Mouse (Mus musculus): ENCODE data around the gene Gm37240. TPM values are rescaled to one million over a fixed set of nuclear protein-coding genes. Genes with fewer than 3 reads are reported as not detected.

The Gm37240 gene
- not detected in 2 replicates for polyA plus RNA-seq (2012; ENCODE audit: insufficient read depth, insufficient read length, missing spikeins)

- no peak within 1 kb of the TSS for H3K27ac ChIP-seq (ENCODE audit: insufficient read depth, low read depth, low read length)
- H3K4me1 ChIP-seq (ENCODE audit: control insufficient read depth, insufficient read depth, low read length) = no peaks in the 10 kb centered on the region; the same call in 1 of the 2 replicates
- H3K4me3 ChIP-seq (ENCODE audit: insufficient read depth, low read length) = peak within 1 kb of the TSS; percentile 56
- TF ChIP-seq POLR2A (IDR thresholded peaks at IDR 0.05; ENCODE audit: borderline replicate concordance, low read depth, low read length) (no peak), CTCF (IDR thresholded peaks at IDR 0.05; ENCODE audit: low read depth, low read length) (no peak)
Measured at GRCm38 (mm10) chr3:85887239-85887827, at the start of gene Gm37240, which contains the start of gene Glt28d2. Gene Gm37240, minus strand, starts transcription at chr3:85887518. Gene Glt28d2, minus strand, starts transcription at chr3:85887516.

GRCm38 (mm10) chr3:85933586-85933985 lies 46.3 kb upstream of the Gm37240 start:
- no peak overlapping the region for H3K4me3 ChIP-seq (ENCODE audit: insufficient read depth, low read length)
- TF ChIP-seq POLR2A (IDR thresholded peaks at IDR 0.05; ENCODE audit: borderline replicate concordance, low read depth, low read length) = no peak
- no peak for TF ChIP-seq CTCF (IDR thresholded peaks at IDR 0.05; ENCODE audit: low read depth, low read length)

GRCm38 (mm10) chr3:85931859-85932258 lies 44.5 kb upstream of the Gm37240 start:
- Histone ChIP-seq H3K4me3 (ENCODE audit: insufficient read depth, low read length) (no peak overlapping the region), H3K27ac (ENCODE audit: insufficient read depth, low read depth, low read length) (no peak overlapping the region), H3K4me1 (ENCODE audit: control insufficient read depth, insufficient read depth, low read length) (no peaks in the 10 kb centered on the region)
- no peak for TF ChIP-seq CTCF (IDR thresholded peaks at IDR 0.05; ENCODE audit: low read depth, low read length)
- no peak for TF ChIP-seq POLR2A (IDR thresholded peaks at IDR 0.05; ENCODE audit: borderline replicate concordance, low read depth, low read length)

More at GRCm38 (mm10) chr3:85933586-85933985, 46.3 kb upstream of the Gm37240 start:
- no peak overlapping the region for H3K27ac ChIP-seq (ENCODE audit: insufficient read depth, low read depth, low read length)
- H3K4me1 ChIP-seq (ENCODE audit: control insufficient read depth, insufficient read depth, low read length) = no peaks in the 10 kb centered on the region

GRCm38 (mm10) chr3:85930671-85931255 lies 43.4 kb upstream of the Gm37240 start:
- no peak overlapping the region for H3K4me3 ChIP-seq (ENCODE audit: insufficient read depth, low read length)
- no peak overlapping the region for H3K27ac ChIP-seq (ENCODE audit: insufficient read depth, low read depth, low read length)
- TF ChIP-seq POLR2A (IDR thresholded peaks at IDR 0.05; ENCODE audit: borderline replicate concordance, low read depth, low read length) (no peak), CTCF (IDR thresholded peaks at IDR 0.05; ENCODE audit: low read depth, low read length) (no peak)
- no peaks in the 10 kb centered on the region for H3K4me1 ChIP-seq (ENCODE audit: control insufficient read depth, insufficient read depth, low read length)

GRCm38 (mm10) chr3:85929711-85930110 lies 42.4 kb upstream of the Gm37240 start:
- H3K4me3 ChIP-seq (ENCODE audit: insufficient read depth, low read length) = no peak overlapping the region
- no peak overlapping the region for H3K27ac ChIP-seq (ENCODE audit: insufficient read depth, low read depth, low read length)
- no peak for TF ChIP-seq CTCF (IDR thresholded peaks at IDR 0.05; ENCODE audit: low read depth, low read length)
- no peak for TF ChIP-seq POLR2A (IDR thresholded peaks at IDR 0.05; ENCODE audit: borderline replicate concordance, low read depth, low read length)
- H3K4me1 ChIP-seq (ENCODE audit: control insufficient read depth, insufficient read depth, low read length) = no peaks in the 10 kb centered on the region

- Histone ChIP-seq H3K4me3 (ENCODE audit: insufficient read depth, low read length) (no peak overlapping the region), H3K27ac (ENCODE audit: insufficient read depth, low read depth, low read length) (no peak overlapping the region), H3K4me1 (ENCODE audit: control insufficient read depth, insufficient read depth, low read length) (no peaks in the 10 kb centered on the region)
- TF ChIP-seq POLR2A (IDR thresholded peaks at IDR 0.05; ENCODE audit: borderline replicate concordance, low read depth, low read length) (no peak), CTCF (IDR thresholded peaks at IDR 0.05; ENCODE audit: low read depth, low read length) (no peak)
Measured at GRCm38 (mm10) chr3:85928140-85928611, 40.9 kb upstream of the Gm37240 start.

GRCm38 (mm10) chr3:85927296-85927695 lies 40.0 kb upstream of the Gm37240 start:
- Histone ChIP-seq H3K4me3 (ENCODE audit: insufficient read depth, low read length) (no peak overlapping the region), H3K4me1 (ENCODE audit: control insufficient read depth, insufficient read depth, low read length) (no peaks in the 10 kb centered on the region), H3K27ac (ENCODE audit: insufficient read depth, low read depth, low read length) (no peak overlapping the region)
- no peak for TF ChIP-seq CTCF (IDR thresholded peaks at IDR 0.05; ENCODE audit: low read depth, low read length)
- TF ChIP-seq POLR2A (IDR thresholded peaks at IDR 0.05; ENCODE audit: borderline replicate concordance, low read depth, low read length) = no peak

GRCm38 (mm10) chr3:85923954-85924945 lies 36.9 kb upstream of the Gm37240 start:
- Histone ChIP-seq H3K27ac (ENCODE audit: insufficient read depth, low read depth, low read length) (no peak overlapping the region), H3K4me1 (ENCODE audit: control insufficient read depth, insufficient read depth, low read length) (no peaks in the 10 kb centered on the region), H3K4me3 (ENCODE audit: insufficient read depth, low read length) (no peak overlapping the region)
- TF ChIP-seq POLR2A (IDR thresholded peaks at IDR 0.05; ENCODE audit: borderline replicate concordance, low read depth, low read length) (no peak), CTCF (IDR thresholded peaks at IDR 0.05; ENCODE audit: low read depth, low read length) (peak; percentile 53; the same call in 1 of the 2 replicates)

- Histone ChIP-seq H3K4me3 (ENCODE audit: insufficient read depth, low read length) (no peak overlapping the region), H3K27ac (ENCODE audit: insufficient read depth, low read depth, low read length) (no peak overlapping the region), H3K4me1 (ENCODE audit: control insufficient read depth, insufficient read depth, low read length) (no peaks in the 10 kb centered on the region)
- TF ChIP-seq POLR2A (IDR thresholded peaks at IDR 0.05; ENCODE audit: borderline replicate concordance, low read depth, low read length) = no peak
- no peak for TF ChIP-seq CTCF (IDR thresholded peaks at IDR 0.05; ENCODE audit: low read depth, low read length)
Measured at GRCm38 (mm10) chr3:85923343-85923742, 36.0 kb upstream of the Gm37240 start.

Measured in bone marrow macrophage, adult 2 months (primary cell).